Mouse (Mus musculus): Measurements from ENCODE around the gene Scfd2. TPM values are rescaled to one million over a fixed set of nuclear protein-coding genes. Genes with fewer than 3 reads are reported as not detected.
A peak's percentile ranks its signal among the peaks of the same experiment; 100 is the strongest.

Gene Scfd2
- polyA plus RNA-seq, 1 experiment from 2014 or later = 18.4 TPM

- H3K4me2 ChIP-seq (ENCODE audit: low read length) = no peak overlapping the region
- no peaks in the 10 kb centered on the region for H3K9me3 ChIP-seq (ENCODE audit: control insufficient read depth, low read length)
- 49% methylated on average over 13 of the region's 13 CpGs for WGBS
- H3K9ac ChIP-seq (replicated peaks; ENCODE audit: low read length) = no peak overlapping the region
- H3K36me3 ChIP-seq (ENCODE audit: control insufficient read depth, insufficient read depth, low read length) = no peaks in the 10 kb centered on the region
- H3K27ac ChIP-seq (replicated peaks; ENCODE audit: low read depth, low read length) = 0 out of 2 replicates have a peak overlapping the region, but pooled peaks have one; percentile 20
- DNase-seq (no peak), ATAC-seq (ENCODE audit: low FRiP score, low TSS enrichment) (no peak)
- no peak overlapping the region for H3K4me3 ChIP-seq (replicated peaks; ENCODE audit: low read depth, low read length)
- peaks cover 10% of the 10 kb centered on the region for H3K4me1 ChIP-seq (ENCODE audit: control insufficient read depth, insufficient read depth, low read length)
- no peaks in the 10 kb centered on the region for H3K27me3 ChIP-seq (ENCODE audit: control insufficient read depth, insufficient read depth, low read length)
These were observed 265.7 kb downstream of the Scfd2 start for GRCm38 (mm10) chr5:74265601-74266475.

- H3K4me2 ChIP-seq (ENCODE audit: low read length) = no peak overlapping the region
- H3K36me3 ChIP-seq (ENCODE audit: control insufficient read depth, insufficient read depth, low read length) = no peaks in the 10 kb centered on the region
- no peak overlapping the region for H3K4me3 ChIP-seq (replicated peaks; ENCODE audit: low read depth, low read length)
- no peak overlapping the region for H3K9ac ChIP-seq (replicated peaks; ENCODE audit: low read length)
- peaks cover 16% of the 10 kb centered on the region for H3K4me1 ChIP-seq (ENCODE audit: control insufficient read depth, insufficient read depth, low read length)
- WGBS = 63% methylated on average over 6 of the region's 6 CpGs
- 0 out of 2 replicates have a peak overlapping the region, but pooled peaks have one; percentile 20 for H3K27ac ChIP-seq (replicated peaks; ENCODE audit: low read depth, low read length)
- ATAC-seq (ENCODE audit: low FRiP score, low TSS enrichment) (no peak), DNase-seq (no peak)
- no peaks in the 10 kb centered on the region for H3K27me3 ChIP-seq (ENCODE audit: control insufficient read depth, insufficient read depth, low read length)
- no peaks in the 10 kb centered on the region for H3K9me3 ChIP-seq (ENCODE audit: control insufficient read depth, low read length)
These were observed 266.4 kb downstream of the Scfd2 start for GRCm38 (mm10) chr5:74265151-74265550.

- H3K27ac ChIP-seq (replicated peaks; ENCODE audit: low read depth, low read length) = no peak overlapping the region
- no peak overlapping the region for H3K9ac ChIP-seq (replicated peaks; ENCODE audit: low read length)
- H3K4me2 ChIP-seq (ENCODE audit: low read length) = no peak overlapping the region
- DNase-seq (no peak), ATAC-seq (ENCODE audit: low FRiP score, low TSS enrichment) (no peak)
- no peak overlapping the region for H3K4me3 ChIP-seq (replicated peaks; ENCODE audit: low read depth, low read length)
- H3K36me3 ChIP-seq (ENCODE audit: control insufficient read depth, insufficient read depth, low read length) = no peaks in the 10 kb centered on the region
- no peaks in the 10 kb centered on the region for H3K9me3 ChIP-seq (ENCODE audit: control insufficient read depth, low read length)
- 88% methylated on average over 4 of the region's 4 CpGs for WGBS
- peaks cover 19% of the 10 kb centered on the region for H3K4me1 ChIP-seq (ENCODE audit: control insufficient read depth, insufficient read depth, low read length)
- no peaks in the 10 kb centered on the region for H3K27me3 ChIP-seq (ENCODE audit: control insufficient read depth, insufficient read depth, low read length)
These were observed 267.0 kb downstream of the Scfd2 start for GRCm38 (mm10) chr5:74264541-74264940.

GRCm38 (mm10) chr5:74261016-74261415, 270.5 kb downstream of the Scfd2 start:
- no peaks in the 10 kb centered on the region for H3K27me3 ChIP-seq (ENCODE audit: control insufficient read depth, insufficient read depth, low read length)
- DNase-seq (no peak), ATAC-seq (ENCODE audit: low FRiP score, low TSS enrichment) (no peak)
- H3K9ac ChIP-seq (replicated peaks; ENCODE audit: low read length) = no peak overlapping the region
- no peak overlapping the region for H3K27ac ChIP-seq (replicated peaks; ENCODE audit: low read depth, low read length)
- 70% methylated on average over 6 of the region's 6 CpGs for WGBS
- peaks cover 19% of the 10 kb centered on the region for H3K4me1 ChIP-seq (ENCODE audit: control insufficient read depth, insufficient read depth, low read length)
- H3K9me3 ChIP-seq (ENCODE audit: control insufficient read depth, low read length) = no peaks in the 10 kb centered on the region
- H3K4me3 ChIP-seq (replicated peaks; ENCODE audit: low read depth, low read length) = no peak overlapping the region
- no peak overlapping the region for H3K4me2 ChIP-seq (ENCODE audit: low read length)
- no peaks in the 10 kb centered on the region for H3K36me3 ChIP-seq (ENCODE audit: control insufficient read depth, insufficient read depth, low read length)

GRCm38 (mm10) chr5:74260378-74260809, 271.2 kb downstream of the Scfd2 start:
- Histone ChIP-seq H3K4me1 (ENCODE audit: control insufficient read depth, insufficient read depth, low read length) (peaks cover 12% of the 10 kb centered on the region), H3K27me3 (ENCODE audit: control insufficient read depth, insufficient read depth, low read length) (no peaks in the 10 kb centered on the region), H3K4me3 (replicated peaks; ENCODE audit: low read depth, low read length) (no peak overlapping the region), H3K36me3 (ENCODE audit: control insufficient read depth, insufficient read depth, low read length) (no peaks in the 10 kb centered on the region), H3K4me2 (ENCODE audit: low read length) (no peak overlapping the region), H3K27ac (replicated peaks; ENCODE audit: low read depth, low read length) (peak overlapping the region; percentile 13; the same call in 1 of the 2 replicates), H3K9ac (replicated peaks; ENCODE audit: low read length) (no peak overlapping the region), H3K9me3 (ENCODE audit: control insufficient read depth, low read length) (no peaks in the 10 kb centered on the region)
- ATAC-seq (ENCODE audit: low FRiP score, low TSS enrichment) (no peak), DNase-seq (no peak)
- WGBS = 51% methylated on average over 9 of the region's 9 CpGs

GRCm38 (mm10) chr5:74256705-74257104, 274.9 kb downstream of the Scfd2 start:
- Histone ChIP-seq H3K4me3 (replicated peaks; ENCODE audit: low read depth, low read length) (no peak overlapping the region), H3K9ac (replicated peaks; ENCODE audit: low read length) (no peak overlapping the region), H3K9me3 (ENCODE audit: control insufficient read depth, low read length) (no peaks in the 10 kb centered on the region), H3K4me2 (ENCODE audit: low read length) (no peak overlapping the region), H3K27ac (replicated peaks; ENCODE audit: low read depth, low read length) (no peak overlapping the region), H3K4me1 (ENCODE audit: control insufficient read depth, insufficient read depth, low read length) (peaks cover 11% of the 10 kb centered on the region; the same call in 1 of the 2 replicates), H3K27me3 (ENCODE audit: control insufficient read depth, insufficient read depth, low read length) (no peaks in the 10 kb centered on the region), H3K36me3 (ENCODE audit: control insufficient read depth, insufficient read depth, low read length) (no peaks in the 10 kb centered on the region)
- 67% methylated on average over 4 of the region's 4 CpGs for WGBS
- ATAC-seq (ENCODE audit: low FRiP score, low TSS enrichment) (no peak), DNase-seq (no peak)

GRCm38 (mm10) chr5:74254996-74255395, 276.6 kb downstream of the Scfd2 start:
- WGBS = 59% methylated on average over 1 of the region's 1 CpGs
- H3K4me1 ChIP-seq (ENCODE audit: control insufficient read depth, insufficient read depth, low read length) = peaks cover 1% of the 10 kb centered on the region; the same call in 1 of the 2 replicates
- ATAC-seq (ENCODE audit: low FRiP score, low TSS enrichment) (no peak), DNase-seq (no peak)
- H3K9ac ChIP-seq (replicated peaks; ENCODE audit: low read length) = no peak overlapping the region
- H3K4me3 ChIP-seq (replicated peaks; ENCODE audit: low read depth, low read length) = no peak overlapping the region
- H3K27ac ChIP-seq (replicated peaks; ENCODE audit: low read depth, low read length) = no peak overlapping the region
- no peaks in the 10 kb centered on the region for H3K36me3 ChIP-seq (ENCODE audit: control insufficient read depth, insufficient read depth, low read length)
- H3K9me3 ChIP-seq (ENCODE audit: control insufficient read depth, low read length) = no peaks in the 10 kb centered on the region
- H3K27me3 ChIP-seq (ENCODE audit: control insufficient read depth, insufficient read depth, low read length) = no peaks in the 10 kb centered on the region
- no peak overlapping the region for H3K4me2 ChIP-seq (ENCODE audit: low read length)

- Histone ChIP-seq H3K4me3 (replicated peaks; ENCODE audit: low read depth, low read length) (no peak overlapping the region), H3K36me3 (ENCODE audit: control insufficient read depth, insufficient read depth, low read length) (no peaks in the 10 kb centered on the region), H3K4me1 (ENCODE audit: control insufficient read depth, insufficient read depth, low read length) (no peaks in the 10 kb centered on the region), H3K27ac (replicated peaks; ENCODE audit: low read depth, low read length) (no peak overlapping the region), H3K9ac (replicated peaks; ENCODE audit: low read length) (no peak overlapping the region), H3K27me3 (ENCODE audit: control insufficient read depth, insufficient read depth, low read length) (no peaks in the 10 kb centered on the region), H3K4me2 (ENCODE audit: low read length) (no peak overlapping the region), H3K9me3 (ENCODE audit: control insufficient read depth, low read length) (no peaks in the 10 kb centered on the region)
- DNase-seq = no peak
- no peak for ATAC-seq (ENCODE audit: low FRiP score, low TSS enrichment)
- 87% methylated on average over 7 of the region's 7 CpGs for WGBS
These were observed 277.7 kb downstream of the Scfd2 start for GRCm38 (mm10) chr5:74253724-74254328.
